Mouse (Mus musculus) G1E (cell line): ENCODE results near the gene Gm21173. TPM values are rescaled to one million over a fixed set of nuclear protein-coding genes. Genes with fewer than 3 reads are reported as not detected.
"Not testable (repeated sequence)": the region's sequence is repeated elsewhere in the genome, so short reads cannot be mapped to it uniquely, and the experiment has no call there.

Experiments used
- ATAC-seq: 2 replicates; pipeline ENCODE4 v1.8.0; 2016; ENCODE audit warnings: mild to moderate bottlenecking; ENCODE audit not compliant: insufficient number of reproducible peaks, poor library complexity, low FRiP score, severe bottlenecking; ENCODE audit errors: extremely low read depth
- DNase-seq: peaks from one replicate; pipeline ENCODE4 v3.0.0; 2012; ENCODE audit warnings: low spot score
- H3K27me3 ChIP-seq: 2 replicates; pipeline ENCODE4 v1.6.1; 2012; ENCODE audit warnings: mild to moderate bottlenecking, low read length, inconsistent platforms; ENCODE audit not compliant: insufficient read depth
- H3K36me3 ChIP-seq: replicated peaks from 2 replicates; pipeline ENCODE3; 2012; ENCODE audit warnings: mild to moderate bottlenecking, inconsistent platforms
- H3K4me1 ChIP-seq: 2 replicates; pipeline ENCODE4 v1.6.1; 2012; ENCODE audit warnings: low read depth, low read length, inconsistent platforms, mixed read lengths; ENCODE audit not compliant: insufficient read depth
- H3K4me3 ChIP-seq: 2 replicates; pipeline ENCODE4 v1.5.1; 2012; ENCODE audit warnings: low read depth, mild to moderate bottlenecking, inconsistent platforms, low read length, moderate library complexity, mixed read lengths
- H3K9me3 ChIP-seq: replicated peaks from 2 replicates; pipeline ENCODE4 v1.6.1; 2012; ENCODE audit warnings: inconsistent platforms
- polyA plus RNA-seq: library from polyadenylated mRNA; stranded (reverse); fragments of >175 nt; gene quantifications from 2 replicates; pipeline ENCODE4 v1.2.3, GENCODE M21; 2012
- total RNA-seq, 2 experiments: library from RNA; stranded (forward) in 1 of 2; stranded (reverse) in 1 of 2; fragments of 200-1000 nt in 1 of 2; fragments of >200 nt in 1 of 2; fragmentation: Nextera tagmentation in 1 of 2; gene quantifications; 2 replicates each; pipeline ENCODE4 v1.2.3; 2014 to 2017

Gene Gm21173
- not detected in 2 replicates for total RNA-seq (2014; fragmentation: Nextera tagmentation)
- not detected in 2 replicates for total RNA-seq (2017)
- polyA plus RNA-seq = not detected in 2 replicates

GRCm38 (mm10) chrY:76761300-76761699 is at the start of gene Gm21173:
TSS of gene Gm21173 (plus strand) at chrY:76761600.
- DNase-seq, H3K36me3 ChIP-seq, H3K4me3 ChIP-seq, H3K27me3 ChIP-seq, H3K9me3 ChIP-seq, ATAC-seq, H3K4me1 ChIP-seq: not testable (repeated sequence)
